Mouse (Mus musculus) kidney, postnatal 0 days (tissue): ENCODE measurements at regions not wholly inside any gene's neighbourhood (a gene's known extent, or its start where the extent isn't known, plus 50 kb on each side); places are given as distances from the start of the nearest gene placed in this dataset.

Source experiments
- ATAC-seq: fragments of 200-750 bp; cut with Nextera tagmentation; replicated peaks from 2 replicates; pipeline ENCODE4 v1.8.0; 2017; ENCODE audit warnings: low read depth, moderate number of reproducible peaks, moderate TSS enrichment, moderate library complexity; ENCODE audit not compliant: low FRiP score
- DNase-seq: peaks from one replicate; pipeline ENCODE4 v3.0.0-alpha.2; 2016; ENCODE audit warnings: low spot score
- H3K27ac ChIP-seq: fragments of 300-500 bp; sonication (generic); 2 replicates; pipeline ENCODE4 v1.5.1; 2014; ENCODE audit warnings: mild to moderate bottlenecking
- H3K27me3 ChIP-seq: fragments of 300-500 bp; sonication (generic); 2 replicates; pipeline ENCODE4 v1.6.1; 2014; ENCODE audit warnings: low read length, mixed read lengths; ENCODE audit not compliant: insufficient read depth
- H3K36me3 ChIP-seq: fragments of 300-500 bp; sonication (generic); 2 replicates; pipeline ENCODE4 v1.6.1; 2014; ENCODE audit warnings: low read length, mixed read lengths; ENCODE audit not compliant: insufficient read depth
- H3K4me1 ChIP-seq: fragments of 300-500 bp; sonication (generic); replicated peaks from 2 replicates; pipeline ENCODE4 v1.6.1; 2014; ENCODE audit warnings: antibody characterized with exemption, low read length, mixed read lengths; ENCODE audit not compliant: insufficient read depth
- H3K4me2 ChIP-seq: fragments of 300-500 bp; sonication (generic); 2 replicates; pipeline ENCODE4 v1.6.1; 2014; ENCODE audit warnings: mild to moderate bottlenecking, low read length, moderate library complexity, mixed read lengths
- H3K4me3 ChIP-seq: fragments of 300-500 bp; sonication (generic); replicated peaks from 2 replicates; pipeline ENCODE4 v1.5.1; 2014; ENCODE audit warnings: low read depth, low read length
- H3K9ac ChIP-seq: fragments of 300-500 bp; sonication (generic); 2 replicates; pipeline ENCODE4 v1.6.1; 2014; ENCODE audit warnings: low read depth, low read length
- H3K9me3 ChIP-seq: fragments of 300-500 bp; sonication (generic); replicated peaks from 2 replicates; pipeline ENCODE4 v1.6.1; 2016; ENCODE audit warnings: low read length, inconsistent platforms, mixed read lengths
- CTCF ChIP-seq: IDR thresholded peaks from 2 replicates; pipeline ENCODE4 v1.5.1; 2016; ENCODE audit warnings: antibody characterized with exemption, low read depth, mild to moderate bottlenecking, moderate library complexity
- WGBS: fragments of 180-500 bp; shearing (Covaris S2); extraction: QIAGEN DNeasy Blood & Tissue Kit; methylation state at CpG from one replicate; pipeline ENCODE4 v1.1.7; 2014; 5-methylcytosine and 5-hydroxymethylcytosine counted together

GRCm38 (mm10) chr13:58730500-58731105 is 75.8 kb upstream of the Ntrk2 start:
- Histone ChIP-seq H3K9me3 (no peaks in the 10 kb centered on the region), H3K4me1 (no peaks in the 10 kb centered on the region), H3K4me3 (no peak overlapping the region), H3K9ac (no peak overlapping the region), H3K27ac (no peak overlapping the region), H3K27me3 (no peaks in the 10 kb centered on the region), H3K4me2 (no peak overlapping the region), H3K36me3 (no peaks in the 10 kb centered on the region)
- no peak for ATAC-seq
- TF ChIP-seq CTCF: no peak
- WGBS: 28% methylated on average over 6 of the region's 6 CpGs
- DNase-seq: no peak

GRCm38 (mm10) chr13:58732776-58733175 is 73.6 kb upstream of the Ntrk2 start:
- H3K36me3 ChIP-seq: no peaks in the 10 kb centered on the region
- H3K4me2 ChIP-seq: no peak overlapping the region
- TF ChIP-seq CTCF: no peak
- no peak overlapping the region for H3K9ac ChIP-seq
- DNase-seq (no peak), ATAC-seq (no peak)
- no peaks in the 10 kb centered on the region for H3K27me3 ChIP-seq
- no peaks in the 10 kb centered on the region for H3K4me1 ChIP-seq
- H3K9me3 ChIP-seq: no peaks in the 10 kb centered on the region
- no peak overlapping the region for H3K27ac ChIP-seq
- 82% methylated on average over 3 of the region's 3 CpGs for whole genome bisulfite sequencing
- H3K4me3 ChIP-seq: no peak overlapping the region

DNA sequence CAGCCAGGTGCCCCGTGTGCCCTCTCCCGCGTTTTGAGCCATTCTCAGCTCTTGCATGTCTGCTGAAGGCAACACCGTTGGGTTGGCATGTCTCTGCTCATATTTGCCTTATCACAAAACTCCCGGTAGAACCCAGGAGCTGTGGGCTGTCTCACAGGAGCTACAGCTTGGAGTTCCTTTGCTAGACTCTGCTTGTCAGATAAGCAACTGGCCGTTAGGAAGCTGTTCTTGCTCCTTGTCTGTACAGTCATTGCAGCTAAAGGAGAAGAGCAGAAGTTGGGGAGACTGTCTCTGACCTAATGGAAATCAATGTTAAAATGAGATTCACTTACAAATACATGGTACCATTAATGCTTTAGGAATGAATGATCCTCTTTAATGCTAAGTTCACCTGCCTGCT is 72.8 kb upstream of the Ntrk2 start:
- Histone ChIP-seq H3K36me3 (no peaks in the 10 kb centered on the region), H3K4me1 (no peaks in the 10 kb centered on the region), H3K27ac (no peak overlapping the region), H3K4me2 (no peak overlapping the region), H3K9me3 (no peaks in the 10 kb centered on the region), H3K9ac (no peak overlapping the region), H3K4me3 (no peak overlapping the region), H3K27me3 (no peaks in the 10 kb centered on the region)
- DNase-seq (no peak), ATAC-seq (no peak)
- WGBS: 88% methylated on average over 6 of the region's 6 CpGs
- no peak for TF ChIP-seq CTCF

DNA sequence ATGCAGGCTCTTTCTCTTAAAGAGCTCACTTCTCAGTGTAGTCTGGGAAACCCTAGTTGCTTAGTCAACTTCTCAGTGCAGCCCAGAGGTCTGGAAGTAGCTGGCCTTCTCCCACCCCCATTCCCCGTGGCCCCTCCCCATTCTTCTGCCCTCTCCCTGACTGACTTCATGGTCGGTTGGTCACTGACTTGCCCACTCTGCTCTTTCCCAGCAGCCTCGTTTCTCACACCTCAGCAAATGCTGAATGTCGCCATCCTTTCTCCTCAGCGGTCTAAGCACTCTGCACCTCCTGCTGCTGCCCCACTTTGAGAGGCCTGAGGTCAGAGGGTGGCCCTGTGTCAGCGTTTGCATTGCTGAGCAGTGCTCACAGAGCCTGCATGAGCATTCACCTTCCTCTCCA is 70.8 kb upstream of the Ntrk2 start:
- Histone ChIP-seq H3K27me3 (no peaks in the 10 kb centered on the region), H3K4me1 (no peaks in the 10 kb centered on the region), H3K27ac (no peak overlapping the region; the same call in 1 of the 2 replicates), H3K4me2 (no peak overlapping the region), H3K4me3 (no peak overlapping the region), H3K36me3 (no peaks in the 10 kb centered on the region), H3K9me3 (no peaks in the 10 kb centered on the region), H3K9ac (no peak overlapping the region)
- no peak for TF ChIP-seq CTCF
- 8% methylated on average over 6 of the region's 6 CpGs for WGBS
- ATAC-seq: peak; percentile 87
- peak; percentile 22 for DNase-seq

DNA sequence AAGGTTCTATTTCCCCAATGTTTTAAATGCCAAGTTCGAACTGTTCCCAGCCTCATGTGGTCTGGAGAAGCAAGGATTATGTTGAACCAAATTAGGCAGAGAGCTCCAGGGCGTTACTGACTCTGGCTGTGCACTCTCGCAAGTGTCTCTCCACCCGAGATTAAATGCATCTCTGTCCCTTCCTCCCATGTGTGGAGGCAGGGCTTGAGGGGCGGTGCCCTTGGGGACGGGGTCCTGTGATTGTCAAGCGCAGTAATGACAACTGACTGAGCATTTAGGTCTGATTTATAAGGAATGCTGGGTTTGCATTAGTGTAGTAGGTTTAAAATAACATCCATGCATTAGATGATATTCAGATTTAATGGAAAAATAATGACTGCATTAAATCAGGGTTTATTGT is 65.6 kb upstream of the Ntrk2 start:
- no peak for TF ChIP-seq CTCF
- ATAC-seq: no peak
- Histone ChIP-seq H3K4me3 (no peak overlapping the region), H3K4me1 (no peaks in the 10 kb centered on the region), H3K9ac (no peak overlapping the region), H3K27ac (no peak overlapping the region), H3K9me3 (no peaks in the 10 kb centered on the region), H3K27me3 (no peaks in the 10 kb centered on the region), H3K36me3 (no peaks in the 10 kb centered on the region), H3K4me2 (no peak overlapping the region)
- WGBS: 60% methylated on average over 7 of the region's 7 CpGs
- no peak for DNase-seq

DNA sequence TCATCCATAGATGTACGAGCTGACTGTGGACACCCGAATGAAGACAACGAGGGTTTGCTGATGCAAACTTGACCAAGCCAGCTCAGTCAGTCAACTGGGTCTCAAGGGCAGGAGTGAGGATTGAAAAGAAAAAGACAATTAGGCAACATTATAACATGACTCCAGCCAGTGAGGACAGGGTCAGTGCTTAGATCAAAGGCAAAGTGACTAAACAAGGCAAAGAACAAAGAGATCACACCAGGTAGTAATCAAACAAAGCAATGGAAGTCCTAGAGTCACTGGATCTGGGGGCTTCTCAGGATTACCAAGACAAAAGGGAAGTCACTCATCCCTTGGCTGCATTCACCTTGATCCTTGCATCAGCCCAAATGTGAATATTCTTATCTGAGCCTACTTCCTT is 60.3 kb upstream of the Ntrk2 start:
- H3K4me2 ChIP-seq: no peak overlapping the region
- no peak overlapping the region for H3K9ac ChIP-seq
- DNase-seq: no peak
- no peak overlapping the region for H3K4me3 ChIP-seq
- TF ChIP-seq CTCF: no peak
- no peak for ATAC-seq
- no peaks in the 10 kb centered on the region for H3K27me3 ChIP-seq
- no peaks in the 10 kb centered on the region for H3K4me1 ChIP-seq
- H3K9me3 ChIP-seq: no peaks in the 10 kb centered on the region
- H3K27ac ChIP-seq: no peak overlapping the region
- H3K36me3 ChIP-seq: no peaks in the 10 kb centered on the region
- 70% methylated on average over 3 of the region's 3 CpGs for WGBS

GRCm38 (mm10) chr13:58747685-58748084 is 58.7 kb upstream of the Ntrk2 start:
- Histone ChIP-seq H3K4me2 (no peak overlapping the region), H3K4me3 (no peak overlapping the region), H3K9ac (no peak overlapping the region), H3K4me1 (no peaks in the 10 kb centered on the region), H3K9me3 (no peaks in the 10 kb centered on the region), H3K27ac (no peak overlapping the region), H3K27me3 (no peaks in the 10 kb centered on the region), H3K36me3 (no peaks in the 10 kb centered on the region)
- WGBS: 79% methylated on average over 6 of the region's 6 CpGs
- TF ChIP-seq CTCF: no peak
- no peak for ATAC-seq
- no peak for DNase-seq
